Mouse (Mus musculus): ENCODE data around the gene Olfr288.

DNA sequence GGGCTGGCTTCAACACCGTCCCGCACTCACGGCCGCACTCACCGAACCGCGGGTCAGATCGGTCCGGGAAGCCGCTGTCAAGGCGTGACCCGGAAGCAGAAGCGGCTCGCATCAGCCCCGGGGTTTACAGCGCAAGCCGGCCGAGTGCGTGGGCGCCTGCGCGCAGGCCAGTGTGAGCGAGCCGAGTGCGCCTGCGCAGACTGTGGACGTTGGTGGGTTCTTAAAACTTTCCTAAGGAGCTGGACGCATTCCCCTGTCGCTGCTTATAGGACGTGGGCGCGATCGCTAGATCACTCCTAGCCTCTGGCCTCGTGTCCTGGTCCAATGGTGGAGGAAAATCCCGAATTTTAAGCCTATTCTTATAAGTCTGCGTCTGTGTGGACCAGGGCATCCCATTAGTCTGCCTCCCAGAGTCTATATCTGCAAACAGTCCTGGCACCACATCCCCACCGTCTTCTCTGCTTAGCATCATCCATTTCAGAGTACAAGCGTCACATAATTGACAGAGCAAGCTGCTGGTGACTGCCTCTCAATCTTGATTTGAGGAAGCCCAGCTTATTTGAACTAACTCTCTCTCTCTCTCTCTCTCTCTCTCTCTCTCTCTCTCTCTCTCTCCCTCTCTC, 49.7 kb downstream of the Olfr288 start:
- TF ChIP-seq CTCF (conservative IDR thresholded peaks at IDR 0.05; ENCODE audit: insufficient read depth, insufficient read length, low read depth, low read length) (no peak), POLR2A (IDR thresholded peaks at IDR 0.05; ENCODE audit: low read depth, low read length) (no peak)
